Mouse (Mus musculus): ENCODE results near the gene 1700024B05Rik. TPM values are rescaled to one million over a fixed set of nuclear protein-coding genes. Genes with fewer than 3 reads are reported as not detected.
"Not testable (repeated sequence)": the region's sequence is repeated elsewhere in the genome, so short reads cannot be mapped to it uniquely, and the experiment has no call there.

Gene 1700024B05Rik
- not detected for total RNA-seq (2021)

DNA sequence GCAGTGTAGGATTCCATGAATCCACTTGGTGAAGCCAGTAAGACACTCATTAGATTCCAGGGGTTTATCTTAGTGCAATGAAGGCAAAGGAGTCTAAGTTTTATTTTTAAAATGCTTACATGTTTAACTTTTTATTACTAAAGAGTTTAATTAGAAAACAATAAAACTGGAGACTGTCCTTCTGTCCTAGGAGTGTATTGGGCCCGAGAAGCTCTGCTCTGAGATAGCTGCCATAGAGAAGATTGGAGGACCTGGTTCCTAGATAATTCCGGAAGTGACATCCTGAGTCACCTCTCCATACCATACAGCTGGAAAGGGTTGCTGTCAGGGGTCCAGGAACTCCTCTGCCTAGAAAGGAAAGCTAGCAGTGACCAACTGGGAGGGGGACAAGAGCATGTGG, at the start of gene 1700024B05Rik:
Gene 1700024B05Rik, plus strand, starts transcription at position 301 of the 400 bp plus-strand sequence.
- DNase-seq (ENCODE audit: extremely low spot score in 1 of 2, low spot score in 1 of 2): not testable (repeated sequence)

DNA sequence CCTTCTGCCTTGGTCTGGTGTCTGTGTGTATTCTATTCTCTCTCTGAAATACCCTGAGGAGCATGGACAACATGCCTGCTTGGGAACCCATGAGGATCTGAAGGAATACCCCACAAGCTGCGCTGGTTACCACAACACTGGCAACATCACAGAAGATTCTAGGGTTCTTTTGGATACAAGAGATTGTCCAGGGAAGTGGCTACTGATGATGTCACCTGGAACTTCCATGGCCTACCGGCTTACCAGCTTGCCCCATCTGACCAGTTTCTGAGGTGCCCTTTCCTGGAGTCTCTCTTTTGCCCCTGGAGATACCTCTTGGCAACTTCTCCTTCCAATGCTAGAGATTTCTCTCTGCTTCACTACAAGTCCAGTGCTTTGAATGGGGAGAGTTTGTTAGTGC, 36.6 kb upstream of the 1700024B05Rik start, which contains the start of gene Gm7980:
Gene Gm7980, minus strand, starts transcription at position 101 of the 400 bp plus-strand sequence.
- DNase-seq (ENCODE audit: extremely low spot score in 1 of 2, low spot score in 1 of 2): not testable (repeated sequence)

DNA sequence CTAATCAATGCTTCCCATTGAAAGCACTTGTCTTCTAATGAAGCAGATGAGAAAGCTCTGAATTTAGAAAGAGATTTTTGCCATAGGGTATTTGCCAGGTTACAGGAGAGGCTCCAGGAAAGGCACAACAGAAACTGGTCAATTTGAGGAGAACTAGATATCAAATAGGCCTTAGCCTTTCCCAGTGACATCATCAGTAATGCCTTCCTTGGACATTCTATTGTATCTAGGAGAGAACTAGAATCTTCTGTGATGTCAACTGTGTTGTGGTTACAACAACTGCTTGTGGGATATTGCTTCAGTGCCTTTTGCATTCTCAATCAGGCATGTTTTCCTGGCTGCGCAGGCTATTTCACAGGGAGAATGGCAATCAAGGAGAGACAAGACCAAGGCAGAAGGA, 19.1 kb upstream of the 1700024B05Rik start, which contains the start of gene 1700049E17Rik1:
Gene 1700049E17Rik1, plus strand, starts transcription at position 301 of the 400 bp plus-strand sequence.
- not testable (repeated sequence) for DNase-seq (ENCODE audit: extremely low spot score in 1 of 2, low spot score in 1 of 2)

DNA sequence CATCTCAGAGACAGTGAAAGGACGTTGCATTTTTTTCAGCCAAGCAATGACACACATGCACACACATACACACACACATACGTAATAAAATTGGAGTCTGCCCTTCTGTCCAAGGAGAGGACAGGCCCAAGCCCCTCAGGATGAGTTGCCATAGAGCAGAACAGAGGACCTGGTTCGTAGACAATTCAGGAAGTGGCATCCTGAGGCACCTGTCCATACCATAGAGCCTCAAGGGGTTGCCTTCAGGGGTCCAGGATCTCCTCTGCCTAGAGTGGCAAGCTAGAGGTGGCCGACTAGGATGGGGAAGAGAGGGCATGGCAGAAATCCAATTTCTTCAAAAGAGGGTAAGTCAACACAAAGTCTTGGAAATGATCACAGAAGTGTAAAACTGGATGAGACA, 20.3 kb downstream of the 1700024B05Rik start:
- not testable (repeated sequence) for DNase-seq (ENCODE audit: extremely low spot score in 1 of 2, low spot score in 1 of 2)

DNA sequence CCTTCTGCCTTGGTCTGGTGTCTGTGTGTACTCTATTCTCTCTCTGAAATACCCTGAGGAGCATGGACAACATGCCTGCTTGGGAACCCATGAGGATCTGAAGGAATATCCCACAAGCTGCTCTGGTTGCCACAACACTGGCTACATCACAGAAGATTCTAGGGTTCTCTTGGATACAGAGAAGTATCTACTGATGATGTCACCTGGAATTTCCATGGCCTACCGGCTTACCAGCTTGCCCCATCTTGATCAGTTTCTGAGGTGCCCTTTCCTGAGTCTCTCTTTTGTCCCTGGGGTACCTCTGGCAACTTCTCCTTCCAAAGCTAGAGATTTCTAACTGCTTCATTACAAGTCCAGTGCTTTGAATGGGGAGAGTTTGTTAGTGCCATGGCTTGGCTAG, 24.0 kb downstream of the 1700024B05Rik start, which contains the start of gene Gm6401:
Gene Gm6401, minus strand, starts transcription at position 101 of the 400 bp plus-strand sequence.
- not testable (repeated sequence) for DNase-seq (ENCODE audit: extremely low spot score in 1 of 2, low spot score in 1 of 2)

DNA sequence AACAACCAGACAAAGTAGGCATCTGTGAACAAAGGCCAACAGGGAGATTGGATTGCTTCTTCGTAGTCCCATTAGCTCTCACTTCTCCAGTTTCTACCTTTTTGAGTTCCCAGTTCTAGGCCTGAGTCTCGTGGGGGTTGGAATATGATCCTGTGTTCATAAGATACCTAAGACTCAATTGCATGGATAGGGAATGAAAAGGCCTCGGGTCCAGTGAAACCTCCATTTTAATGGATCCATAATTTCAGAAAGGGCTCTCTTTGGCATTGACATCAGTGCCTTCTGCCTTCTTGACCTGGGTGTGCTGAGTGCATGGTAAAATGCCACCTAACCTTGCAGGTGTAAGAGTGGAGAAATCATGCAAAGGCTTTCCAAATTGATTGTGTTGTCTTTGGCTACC, 24.8 kb downstream of the 1700024B05Rik start:
- DNase-seq (ENCODE audit: extremely low spot score in 1 of 2, low spot score in 1 of 2): not testable (repeated sequence)

DNA sequence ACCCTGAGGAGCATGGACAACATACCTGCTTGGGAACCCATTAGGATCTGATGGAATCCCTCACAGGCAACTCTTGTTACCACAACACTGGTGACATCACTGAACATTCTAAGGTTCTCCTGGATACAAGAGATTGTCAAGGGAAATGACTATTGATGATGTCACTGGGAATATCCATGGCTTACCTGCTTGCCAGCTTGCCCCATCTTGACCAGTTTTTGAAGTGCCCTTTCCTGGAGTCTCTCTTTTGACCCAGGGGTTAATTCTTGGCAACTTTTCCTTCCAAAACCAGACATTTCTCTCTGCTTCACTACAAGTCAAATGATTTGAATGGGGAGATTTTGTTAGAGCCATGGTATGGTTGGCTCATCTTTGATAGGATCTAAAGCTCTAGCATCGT, 39.4 kb downstream of the 1700024B05Rik start, which contains the start of gene Gm3543:
Gene Gm3543, minus strand, starts transcription at position 101 of the 400 bp plus-strand sequence.
- not testable (repeated sequence) for DNase-seq (ENCODE audit: extremely low spot score in 1 of 2, low spot score in 1 of 2)

Other genes starting within 250 kb of the 1700024B05Rik start
- gene Gm8068, start 242.1 kb upstream of the 1700024B05Rik start, total RNA-seq (2021): not detected
- gene Gm7929, start 193.4 kb upstream of the 1700024B05Rik start, total RNA-seq (2021): not detected
- not detected for gene Gm47189, start 171.6 kb upstream of the 1700024B05Rik start, total RNA-seq (2021)
- not detected for gene Gm7980, start 36.7 kb upstream of the 1700024B05Rik start, total RNA-seq (2021)
- gene 1700049E17Rik1, start 19.0 kb upstream of the 1700024B05Rik start, total RNA-seq (2021): not detected
- not detected for gene Gm6401, start 23.9 kb downstream of the 1700024B05Rik start, total RNA-seq (2021)
- gene Gm3543, start 39.3 kb downstream of the 1700024B05Rik start, total RNA-seq (2021): not detected
- not detected for gene Gm7951, start 173.4 kb downstream of the 1700024B05Rik start, total RNA-seq (2021)
- not detected for gene Gm17027, start 218.6 kb downstream of the 1700024B05Rik start, total RNA-seq (2021)
- 1 to 10 TPM; 2.3 to 2.4 TPM for gene Gm3573, start 246.8 kb downstream of the 1700024B05Rik start, total RNA-seq (2021)